Mouse (Mus musculus) kidney, postnatal 4 days (tissue): ENCODE measurements around the gene Atp2b1.

Source experiments
- DNase-seq, 2 experiments: peaks; one replicate each; pipeline ENCODE4 v3.0.0; 2021; ENCODE audit warnings: mixed read lengths in 2 of 2

Atp2b1 gene

DNA sequence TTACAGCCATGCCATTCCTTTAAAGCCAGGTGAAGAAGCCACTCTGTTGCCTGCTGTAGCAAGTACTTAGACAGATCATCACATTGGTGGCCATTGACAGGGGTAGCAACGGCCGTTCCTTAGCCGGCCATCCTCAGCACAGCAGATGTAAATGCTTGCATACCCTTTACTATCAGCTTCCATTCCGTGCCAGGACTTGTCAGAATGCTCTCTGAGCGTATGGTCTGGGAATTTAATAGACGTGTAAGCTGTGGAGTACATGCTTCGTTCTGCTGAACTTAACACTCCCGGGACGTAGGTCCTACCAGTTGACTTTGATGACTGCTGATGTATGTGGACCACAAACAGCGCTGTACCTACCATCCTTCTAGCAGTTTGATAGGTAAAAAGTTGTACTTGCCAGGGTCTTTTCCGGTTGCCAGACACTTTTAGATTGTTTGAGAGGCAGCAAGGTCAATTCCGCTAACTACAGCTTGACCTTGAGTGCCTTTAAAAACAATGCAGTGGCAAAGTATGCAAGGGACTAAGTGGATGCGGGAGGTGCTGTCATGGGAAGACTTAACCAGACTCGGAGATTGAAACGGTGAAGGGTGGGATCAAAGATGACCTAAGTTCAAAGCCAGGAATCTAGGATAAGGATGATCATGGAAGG lies 53.2 kb downstream of the Atp2b1 start:
- no peak for DNase-seq

DNA sequence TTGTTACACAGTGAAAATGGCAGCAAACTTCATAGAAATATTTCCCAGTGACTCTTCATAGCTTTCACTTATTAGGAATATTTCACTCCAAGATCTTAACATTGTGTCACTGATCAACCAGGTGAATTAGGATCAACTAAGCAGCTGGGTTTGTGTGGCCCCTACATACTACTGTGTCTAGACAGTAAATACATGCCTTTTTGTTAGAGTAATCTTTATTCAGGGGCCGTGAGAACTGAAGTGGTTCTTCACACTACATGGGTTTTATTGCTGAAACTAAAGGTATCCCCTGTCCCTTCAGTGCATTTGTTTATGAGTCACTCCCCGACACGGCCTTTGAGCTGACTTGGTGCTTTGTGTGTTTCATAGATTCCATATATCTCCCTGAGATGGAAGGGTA lies 56.7 kb downstream of the Atp2b1 start:
- DNase-seq: no peak

DNA sequence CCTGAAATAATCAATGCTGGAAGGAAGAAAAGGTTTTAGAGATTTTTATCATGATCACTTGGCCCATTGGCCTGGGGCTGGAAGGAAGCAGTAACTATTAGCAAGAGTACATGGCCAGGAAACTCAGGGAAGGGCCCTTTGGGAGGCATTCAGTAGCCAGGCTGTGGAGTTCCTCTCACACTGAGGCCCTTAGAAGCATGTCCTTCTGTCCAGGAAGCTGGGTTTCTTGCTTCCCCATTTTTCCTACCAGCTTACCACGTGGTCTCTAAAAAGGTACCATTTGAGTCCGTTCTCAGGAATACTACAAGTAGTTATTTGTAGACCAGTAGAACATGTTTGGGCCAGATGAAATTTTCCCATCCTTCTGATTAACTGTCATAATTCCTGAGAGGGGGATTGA lies 58.2 kb downstream of the Atp2b1 start:
- no peak for DNase-seq

DNA sequence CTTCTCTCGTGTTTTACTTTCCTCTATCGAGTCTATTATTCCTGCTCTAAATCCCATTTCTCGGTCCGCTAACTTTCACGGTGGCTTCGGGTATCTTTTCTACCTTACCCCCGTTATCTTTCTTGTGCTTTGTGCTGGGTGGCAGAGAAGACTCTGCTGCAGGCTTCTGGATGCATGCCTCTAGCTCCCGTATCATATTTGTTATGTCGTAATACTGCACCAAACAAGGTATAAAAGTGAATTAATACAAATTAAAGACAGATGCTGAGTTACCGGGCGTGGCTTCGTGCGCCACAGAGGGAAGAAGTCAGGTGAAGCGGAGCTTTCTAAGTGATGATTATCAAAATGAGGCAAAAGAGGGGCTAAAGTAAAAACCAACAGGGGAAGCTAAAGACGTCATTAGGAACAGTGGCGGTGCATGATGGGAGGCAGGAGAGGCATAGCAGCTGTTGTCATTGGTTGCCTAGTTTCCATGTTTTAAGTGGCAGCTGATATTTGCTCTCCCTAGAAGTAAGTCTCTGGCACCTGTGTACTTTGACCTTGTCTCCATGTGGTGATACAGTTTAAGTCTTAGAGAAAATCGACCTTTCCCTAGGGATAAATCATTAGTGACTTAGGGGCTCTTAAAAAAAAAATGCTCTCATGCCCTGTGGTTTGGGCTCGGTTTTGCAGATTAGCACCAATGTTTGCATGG lies 58.9 kb downstream of the Atp2b1 start:
- DNase-seq: no peak

DNA sequence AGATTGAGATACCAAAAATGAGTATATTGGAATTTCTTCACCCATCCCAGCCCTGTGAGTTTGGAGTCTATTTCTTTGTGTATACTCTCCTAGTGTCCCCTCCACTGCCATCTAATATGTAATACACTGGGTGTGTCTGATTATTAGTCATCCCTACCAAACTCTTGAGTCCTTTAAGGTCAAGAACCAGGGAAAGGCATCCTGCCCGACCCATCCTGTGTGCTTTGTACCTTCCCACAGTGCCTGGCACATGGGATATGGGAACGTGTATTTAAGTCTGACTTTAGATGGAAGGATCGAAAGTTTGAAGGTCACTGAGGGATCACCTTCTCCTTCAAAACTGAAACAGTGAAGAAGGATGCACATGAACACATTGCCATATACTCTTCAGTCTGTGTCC lies 60.4 kb downstream of the Atp2b1 start:
- no peak for DNase-seq

DNA sequence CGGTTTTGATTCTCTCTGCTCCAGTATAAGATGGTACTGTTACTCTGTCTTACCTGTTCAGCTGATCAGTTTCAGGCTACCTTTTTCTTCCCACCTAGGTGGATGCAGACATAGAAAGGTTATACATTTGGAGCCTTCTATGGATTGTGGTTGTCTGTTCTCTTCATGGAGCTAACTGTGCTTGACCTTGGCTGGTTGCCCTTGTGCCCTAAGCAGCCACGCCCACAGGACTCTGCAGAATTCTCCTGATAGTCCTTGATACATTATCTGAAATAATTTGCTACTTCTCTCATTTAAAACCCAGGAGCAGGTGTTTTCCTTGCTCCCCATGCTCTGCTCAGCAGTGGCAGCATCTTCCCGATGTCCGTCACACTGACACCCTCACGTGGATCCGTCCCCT lies 61.4 kb downstream of the Atp2b1 start:
- no peak for DNase-seq

DNA sequence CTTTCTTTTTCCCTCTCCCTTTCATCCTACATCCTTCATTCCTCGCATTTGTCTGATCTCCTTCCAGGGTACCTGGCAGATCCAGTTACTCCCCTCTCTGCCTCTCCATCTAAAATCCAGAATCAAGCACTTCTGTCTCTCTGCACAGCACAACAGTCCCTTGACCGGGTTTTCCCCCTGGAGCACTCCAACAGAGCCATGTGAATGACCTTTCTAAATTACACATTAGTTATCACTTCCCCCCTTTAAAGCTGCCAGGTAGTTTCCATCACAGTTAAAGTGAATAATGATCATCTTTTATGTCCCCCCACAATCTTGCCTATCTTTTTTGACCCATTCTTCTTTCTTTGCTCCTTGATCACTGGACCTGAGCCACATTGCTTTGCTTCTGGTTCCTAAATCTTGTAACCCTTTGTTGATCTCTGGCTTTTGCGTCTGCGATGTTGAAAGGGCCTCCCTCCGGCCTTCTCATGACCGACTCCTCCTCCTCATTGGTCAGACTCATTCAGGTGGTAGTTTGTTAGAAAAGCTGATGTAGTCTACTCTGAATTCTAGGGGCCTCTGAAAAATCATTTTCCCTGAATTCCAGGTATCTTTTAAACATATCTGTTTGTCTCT lies 62.8 kb downstream of the Atp2b1 start:
- no peak for DNase-seq

DNA sequence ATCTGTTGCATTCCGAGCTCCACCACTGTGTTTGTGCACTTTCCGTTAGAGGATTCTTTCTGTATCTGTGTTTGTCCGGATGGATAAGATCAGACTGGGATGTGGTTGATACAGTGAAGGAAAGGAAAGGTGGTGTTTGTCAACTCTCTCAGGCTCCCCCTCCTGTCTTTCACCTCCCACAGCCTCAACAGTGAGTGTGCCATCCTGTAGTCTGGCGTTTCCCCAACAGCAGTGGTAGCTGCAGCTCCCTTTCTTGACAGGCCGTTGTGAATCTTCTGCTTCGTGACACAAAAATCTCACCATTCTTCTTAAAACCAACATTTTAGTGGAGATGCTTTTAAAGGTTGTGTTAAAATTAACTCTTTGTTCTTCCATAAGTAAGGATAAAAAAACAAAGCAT lies 64.6 kb downstream of the Atp2b1 start:
- peak in 1 of 2 experiments; percentile 13 for DNase-seq

DNA sequence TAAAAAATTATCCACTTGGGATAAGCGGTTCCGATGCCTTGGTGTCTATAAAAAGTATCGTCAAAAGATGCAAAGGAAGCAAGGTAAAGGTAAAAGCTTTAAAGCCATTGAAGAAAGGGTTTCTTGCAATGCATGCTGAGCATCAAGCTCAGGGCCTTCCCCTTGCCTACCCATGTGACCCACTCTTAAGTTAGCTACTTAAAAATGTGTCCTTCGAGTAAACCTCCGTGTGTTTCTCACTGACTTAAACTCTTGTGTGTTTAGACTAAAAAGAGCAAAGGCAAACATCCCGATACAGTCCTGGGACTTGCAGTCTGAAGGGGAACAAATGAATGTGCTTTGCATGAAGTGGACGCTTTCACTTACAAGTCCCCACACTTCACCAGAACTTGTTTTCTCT lies 65.1 kb downstream of the Atp2b1 start:
- DNase-seq: no peak

DNA sequence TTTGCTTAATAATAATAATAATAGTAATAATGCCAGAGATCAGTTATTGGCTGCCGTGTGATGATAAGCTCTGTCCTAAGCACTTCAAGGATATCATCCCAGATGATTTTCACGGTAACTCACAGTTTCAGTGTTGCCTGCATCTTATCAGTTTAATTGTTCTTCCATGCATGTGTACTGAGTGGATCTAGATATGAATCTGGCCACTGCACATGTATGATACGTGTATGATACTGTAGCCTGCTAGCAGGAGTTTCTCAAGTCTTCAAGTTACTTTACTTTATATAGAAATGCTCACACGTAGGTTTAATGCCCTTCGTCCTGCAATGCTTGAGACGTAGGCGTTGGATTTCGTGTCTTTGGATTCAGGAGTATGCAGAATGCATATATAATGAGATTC lies 65.7 kb downstream of the Atp2b1 start:
- no peak for DNase-seq

DNA sequence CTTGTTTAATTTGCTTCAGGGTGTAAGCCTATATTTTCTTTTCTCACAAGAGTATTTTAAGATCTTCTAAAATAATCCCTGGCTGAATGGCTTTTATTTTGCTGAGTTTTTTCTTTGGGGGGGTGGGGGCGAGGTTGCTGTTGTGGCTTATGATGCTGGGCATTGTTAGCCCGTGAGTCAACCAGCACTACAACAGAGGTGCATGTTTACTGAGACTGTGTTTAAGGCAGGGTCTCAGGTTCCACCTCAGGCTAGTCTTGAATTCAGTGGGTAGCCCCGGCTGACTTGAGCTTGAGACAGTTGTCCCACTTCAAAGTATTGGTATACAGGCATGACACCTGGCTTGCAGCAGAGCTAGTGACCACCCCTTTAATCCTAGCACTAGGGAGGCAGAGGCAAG lies 77.8 kb downstream of the Atp2b1 start:
- DNase-seq: no peak

DNA sequence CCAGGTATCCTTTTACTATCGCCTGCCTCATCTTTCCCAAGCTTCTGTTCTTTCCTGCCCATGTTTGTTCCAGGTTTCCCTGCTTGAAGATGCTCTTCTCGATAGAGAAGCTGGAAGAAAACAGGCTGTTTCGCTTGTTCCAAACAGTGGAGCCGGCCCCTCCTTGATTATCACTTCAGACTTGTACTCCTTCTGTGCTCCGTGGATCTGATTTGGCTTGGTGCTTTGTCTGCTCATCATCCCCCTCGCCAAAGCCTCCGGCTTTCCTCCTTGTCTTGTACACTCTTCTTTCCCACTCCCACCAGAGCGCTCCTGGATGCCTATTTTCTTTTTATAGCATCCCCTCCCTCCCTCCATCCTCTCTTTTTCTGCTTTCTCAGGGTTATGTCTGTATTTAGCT lies 79.0 kb downstream of the Atp2b1 start:
- DNase-seq: no peak

DNA sequence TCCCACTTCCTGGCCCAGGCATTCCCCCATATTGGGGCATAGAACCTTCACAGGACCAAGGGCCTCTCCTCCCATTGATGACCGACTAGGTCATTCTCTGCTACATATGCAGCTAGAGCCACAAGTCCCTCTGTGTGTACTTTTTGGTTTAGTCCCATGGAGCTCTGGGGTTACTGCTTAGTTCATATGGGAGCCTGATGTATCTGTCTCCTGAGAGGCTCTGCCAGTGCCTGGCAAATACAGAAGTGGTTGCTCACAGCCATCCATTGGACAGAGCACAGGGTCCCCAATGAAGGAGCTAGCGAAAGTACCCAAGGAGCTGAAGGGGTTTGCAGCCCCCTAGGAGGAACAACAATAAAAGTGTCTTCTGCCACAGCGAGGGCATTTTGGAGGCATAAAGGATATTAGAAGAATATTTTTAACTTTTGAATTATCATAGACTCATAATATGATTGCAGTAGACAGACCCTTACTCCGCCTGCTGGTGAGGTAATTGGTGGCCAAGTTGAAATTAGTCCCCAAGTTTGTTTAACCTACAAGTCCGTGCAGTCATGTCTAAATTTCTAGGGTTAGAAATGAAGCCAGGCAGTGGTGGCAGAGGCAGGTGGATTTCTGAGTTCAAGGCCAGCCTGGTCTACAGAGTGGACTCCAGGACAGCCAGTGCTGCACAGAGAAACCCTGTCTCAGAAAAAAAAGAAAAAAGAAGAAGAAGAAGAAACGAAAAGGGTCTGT lies 81.0 kb downstream of the Atp2b1 start:
- DNase-seq: peak in 1 of 2 experiments; percentile 17

DNA sequence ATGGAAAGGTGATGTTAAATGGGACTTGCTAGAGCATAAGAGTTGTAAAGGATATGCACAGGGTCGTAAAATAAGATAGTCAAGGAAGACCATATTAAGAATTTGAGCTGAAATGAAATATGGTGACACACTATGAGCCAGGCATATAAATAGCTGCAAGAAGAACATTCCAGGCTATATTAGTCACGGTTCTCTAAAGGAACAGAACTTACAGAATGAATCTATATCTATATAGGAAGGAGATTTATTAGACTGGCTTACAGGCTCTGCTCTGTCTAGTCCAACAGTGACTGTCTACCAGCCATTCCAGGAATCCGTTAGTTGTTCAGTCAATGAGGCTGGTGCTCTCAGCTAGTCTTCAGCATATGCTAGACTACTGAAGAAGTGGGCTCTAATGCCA lies 90.7 kb downstream of the Atp2b1 start:
- no peak for DNase-seq

DNA sequence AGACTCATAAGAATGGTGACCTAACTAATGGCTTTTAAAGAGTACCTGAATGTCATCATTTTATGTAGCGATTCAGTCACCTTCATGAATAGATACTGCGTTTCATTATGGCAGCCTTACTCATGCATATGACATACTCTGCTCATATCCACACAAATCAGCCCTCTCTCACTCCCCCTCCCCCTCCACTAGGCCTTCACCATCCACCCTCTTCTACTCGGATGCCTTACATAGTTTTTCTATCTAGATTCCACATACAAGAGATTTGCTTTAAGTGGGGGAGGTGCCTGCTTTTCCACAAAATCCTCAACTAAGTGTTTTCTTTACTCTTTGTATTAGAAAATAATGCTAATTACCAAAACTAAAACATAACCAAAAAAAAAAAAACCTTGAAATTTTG lies 96.9 kb downstream of the Atp2b1 start:
- no peak for DNase-seq

DNA sequence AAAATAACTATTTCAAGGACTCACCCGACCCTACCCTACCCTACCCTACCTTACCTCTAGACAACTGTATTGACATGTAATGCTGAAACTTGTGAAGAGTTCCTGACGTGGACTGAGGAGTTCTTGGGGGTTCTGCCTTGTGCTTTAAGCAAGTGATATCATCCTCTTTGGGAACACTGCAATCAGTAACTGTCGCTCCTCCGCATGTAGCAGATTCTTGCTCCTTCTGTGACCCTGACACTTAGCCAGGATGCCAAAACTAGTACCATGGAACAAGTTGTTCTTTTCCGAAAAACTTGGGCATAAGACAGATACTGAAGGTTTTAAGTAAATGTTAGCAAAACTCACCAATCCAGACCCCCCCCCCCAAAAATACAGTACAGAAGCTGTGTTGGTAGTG lies 97.9 kb downstream of the Atp2b1 start:
- DNase-seq: no peak

DNA sequence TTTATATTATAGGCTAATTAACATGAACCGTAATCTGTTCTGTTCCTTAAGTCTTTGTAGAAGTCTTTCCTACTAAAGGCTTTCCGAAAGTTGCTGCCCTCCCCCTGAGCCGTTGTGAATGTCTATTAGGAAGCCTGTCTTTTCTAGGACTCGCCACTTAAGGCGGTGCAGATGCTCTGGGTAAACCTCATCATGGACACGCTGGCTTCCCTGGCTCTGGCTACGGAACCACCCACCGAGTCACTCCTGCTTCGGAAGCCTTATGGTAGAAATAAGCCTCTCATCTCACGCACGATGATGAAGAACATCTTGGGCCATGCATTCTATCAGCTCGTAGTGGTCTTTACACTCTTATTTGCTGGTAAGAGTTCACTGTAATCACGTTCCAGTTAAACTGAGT lies 100.5 kb downstream of the Atp2b1 start:
- DNase-seq: no peak

DNA sequence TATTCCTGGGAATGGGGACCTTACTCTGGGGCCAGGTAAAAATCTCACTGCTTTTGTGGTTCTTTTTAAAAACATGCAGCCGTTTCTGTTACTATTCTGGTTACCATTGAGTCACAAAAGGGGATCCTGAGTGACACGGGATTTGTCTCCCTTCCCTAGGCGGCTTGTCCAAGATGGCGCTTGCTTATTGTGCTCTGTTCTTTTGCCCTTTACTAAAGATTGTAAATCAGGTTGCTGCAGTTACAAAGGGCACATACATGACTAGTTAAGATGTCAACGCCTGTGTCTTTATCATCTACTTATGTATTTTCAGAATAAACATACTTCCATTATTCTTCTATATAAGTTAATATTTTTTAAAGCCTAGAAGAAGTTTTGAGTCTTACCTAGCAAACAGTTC lies 102.8 kb downstream of the Atp2b1 start:
- no peak for DNase-seq

DNA sequence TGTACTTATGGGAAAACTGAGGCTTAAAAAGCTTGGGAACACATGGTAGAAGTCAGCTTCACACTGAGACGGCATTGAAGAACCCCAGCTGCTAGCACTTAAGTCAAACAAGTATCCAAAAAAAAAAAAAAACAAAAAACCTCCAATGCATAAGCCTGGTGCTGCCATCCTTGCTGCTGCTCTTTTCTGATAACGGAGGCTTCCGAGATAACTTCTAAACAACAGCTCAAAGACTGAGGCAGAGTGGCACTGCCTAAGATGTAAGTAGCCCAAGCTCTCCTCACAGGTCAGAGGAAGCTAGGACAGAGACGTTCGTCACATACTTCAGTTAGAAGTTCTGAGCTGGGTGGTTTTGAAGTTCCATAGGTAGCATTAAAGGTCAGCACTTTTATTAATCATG lies 113.3 kb downstream of the Atp2b1 start:
- DNase-seq: no peak

DNA sequence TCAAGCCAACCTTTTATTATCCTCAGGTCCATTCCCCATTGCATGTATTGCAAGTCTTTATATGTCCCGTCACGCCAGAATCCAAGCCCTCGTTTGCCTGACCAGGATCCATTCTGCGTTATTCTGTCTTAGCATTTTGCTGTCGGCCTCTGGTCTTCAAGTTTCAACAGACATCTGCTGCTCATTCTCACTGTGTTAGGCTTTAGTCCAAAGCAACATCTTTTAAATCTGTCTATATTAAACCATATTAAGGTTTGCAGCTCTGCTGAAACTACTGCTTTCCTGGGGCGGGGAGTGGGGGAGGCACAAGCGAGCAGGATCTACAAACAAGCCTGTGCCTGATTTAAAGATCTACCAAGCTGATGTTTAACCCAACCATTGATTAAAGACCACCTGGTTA lies 115.6 kb downstream of the Atp2b1 start:
- DNase-seq: no peak

DNA sequence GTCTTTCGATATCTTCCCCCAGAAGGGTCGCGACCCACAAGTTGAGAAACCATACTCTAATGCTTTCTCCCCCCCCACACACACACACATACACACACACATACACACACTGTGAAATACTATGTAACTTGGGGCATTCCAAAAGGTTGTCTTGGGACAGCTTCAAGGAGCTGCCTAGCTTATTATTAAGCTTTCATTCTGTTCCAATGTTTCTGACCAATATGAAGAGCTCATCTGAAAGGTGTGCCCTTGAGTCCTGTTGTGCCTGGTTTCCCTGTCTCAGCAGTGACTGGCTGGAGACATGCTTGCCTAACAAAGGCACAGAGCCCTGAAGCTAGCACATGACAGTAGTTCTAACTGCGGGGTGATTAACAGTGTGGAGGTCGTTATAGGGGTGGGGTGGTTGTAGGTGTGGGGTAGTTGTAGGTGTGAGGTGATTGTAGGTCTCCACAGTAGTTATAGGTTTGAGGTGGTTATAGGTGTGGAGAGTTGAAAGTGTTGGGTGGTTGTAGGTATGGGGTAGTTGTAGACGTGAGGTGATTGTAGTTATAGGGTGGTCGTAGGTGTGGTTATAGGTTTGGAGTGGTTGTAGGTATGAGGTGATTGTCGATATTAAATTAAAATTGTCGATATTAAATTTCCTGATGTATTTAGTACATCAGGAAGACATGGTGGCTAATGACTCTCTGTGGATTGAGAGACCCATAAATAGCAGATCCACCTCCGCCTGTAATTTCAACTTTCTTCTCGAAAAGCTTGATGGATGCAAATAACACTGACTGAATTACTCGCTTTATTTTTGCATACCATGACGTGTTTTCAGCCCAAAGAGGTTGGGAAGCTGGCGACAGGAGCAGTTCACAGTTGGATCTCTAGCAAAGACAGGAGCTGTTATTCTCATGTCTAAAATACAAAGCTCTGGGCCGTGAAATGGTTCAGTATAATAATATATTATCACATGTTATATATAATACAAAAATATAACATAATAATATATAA lies 119.9 kb downstream of the Atp2b1 start:
- no peak for DNase-seq
